Mouse (Mus musculus) CH12.LX (cell line): ENCODE results near the gene Ncl. TPM values are rescaled to one million over a fixed set of nuclear protein-coding genes. Genes with fewer than 3 reads are reported as not detected.

ENCODE experiments used
- DNase-seq: peaks from one replicate; pipeline ENCODE4 v3.0.0-alpha.2; 2013; ENCODE audit errors: extremely low read depth
- H3K27ac ChIP-seq: 2 replicates; pipeline ENCODE4 v1.5.1; 2012; ENCODE audit warnings: low read depth, mild to moderate bottlenecking, control low read depth, moderate library complexity; ENCODE audit not compliant: insufficient read depth
- H3K27me3 ChIP-seq: replicated peaks from 2 replicates; pipeline ENCODE3; 2012; ENCODE audit warnings: inconsistent platforms
- H3K36me3 ChIP-seq, 2 experiments: replicated peaks in 1 of 2; 2 replicates each; pipeline versions ENCODE3 to v1.6.1; 2012; ENCODE audit warnings: inconsistent platforms in 1 of 2, low read length in 1 of 2, mild to moderate bottlenecking in 1 of 2, mixed read lengths in 1 of 2, moderate library complexity in 1 of 2; ENCODE audit not compliant: control insufficient read depth in 1 of 2, insufficient read depth in 1 of 2
- H3K4me1 ChIP-seq, 2 experiments: 2 replicates each; pipeline ENCODE4 v1.6.1; 2012; ENCODE audit warnings: inconsistent platforms in 1 of 2, moderate library complexity in 1 of 2; ENCODE audit not compliant: insufficient read depth in 2 of 2, control insufficient read depth in 1 of 2
- H3K4me2 ChIP-seq: 2 replicates; pipeline ENCODE4 v1.6.1; 2012; ENCODE audit warnings: low read depth, mild to moderate bottlenecking, control low read depth; ENCODE audit not compliant: poor library complexity, insufficient read depth, severe bottlenecking
- H3K4me3 ChIP-seq, 3 experiments: fragments of 150-350 bp in 1 of 3; sonication (generic) in 1 of 3; replicated peaks in 1 of 3; 2 replicates each; pipeline versions ENCODE3 to v1.5.1; 2011 to 2012; ENCODE audit warnings: low read depth in 2 of 3, low read length in 2 of 3, mild to moderate bottlenecking in 2 of 3, moderate library complexity in 2 of 3, control low read depth in 1 of 3, improper control_type of control experiment in 1 of 3, inconsistent platforms in 1 of 3, mixed read lengths in 1 of 3; ENCODE audit not compliant: poor library complexity in 1 of 3
- H3K79me2 ChIP-seq: replicated peaks from 2 replicates; pipeline ENCODE4 v1.6.1; 2012; ENCODE audit warnings: mild to moderate bottlenecking, moderate library complexity; ENCODE audit not compliant: control insufficient read depth, poor library complexity, insufficient read depth, severe bottlenecking; ENCODE audit errors: extremely low read depth
- H3K9ac ChIP-seq: 2 replicates; pipeline ENCODE4 v1.6.1; 2012; ENCODE audit warnings: low read depth, mild to moderate bottlenecking, control low read depth, moderate library complexity; ENCODE audit not compliant: insufficient read depth
- H3K9me3 ChIP-seq: replicated peaks from 2 replicates; pipeline ENCODE3; 2012; ENCODE audit warnings: low read length, inconsistent platforms, mixed read lengths
- CHD2 ChIP-seq: IDR thresholded peaks from 2 replicates; pipeline ENCODE4 v1.6.1; 2011; ENCODE audit warnings: low read length, improper control_type of control experiment
- CTCF ChIP-seq, 2 experiments: IDR thresholded peaks in 1 of 2; conservative IDR thresholded peaks in 1 of 2; 2 replicates each; pipeline ENCODE4 v1.5.1; 2011 to 2012; ENCODE audit warnings: low read depth in 2 of 2, low read length in 2 of 2, improper control_type of control experiment in 1 of 2, inconsistent platforms in 1 of 2, mild to moderate bottlenecking in 1 of 2, moderate library complexity in 1 of 2
- EP300 ChIP-seq: IDR thresholded peaks from 2 replicates; pipeline ENCODE4 v1.6.1; 2011; ENCODE audit warnings: low read length, improper control_type of control experiment
- HCFC1 ChIP-seq: IDR thresholded peaks from 2 replicates; pipeline ENCODE4 v1.6.1; 2012; ENCODE audit warnings: low read depth, mild to moderate bottlenecking, inconsistent platforms, low read length, improper control_type of control experiment
- JUN ChIP-seq: IDR thresholded peaks from 2 replicates; pipeline ENCODE4 v1.6.1; 2011; ENCODE audit warnings: low read depth, mild to moderate bottlenecking, low read length, improper control_type of control experiment, moderate library complexity; ENCODE audit not compliant: insufficient read depth
- MAZ ChIP-seq: IDR thresholded peaks from 2 replicates; pipeline ENCODE4 v1.6.1; 2012; ENCODE audit warnings: low read depth, mild to moderate bottlenecking, inconsistent platforms, low read length, improper control_type of control experiment, moderate library complexity
- MYC ChIP-seq: IDR thresholded peaks from 2 replicates; pipeline ENCODE4 v1.6.1; 2011; ENCODE audit warnings: low read depth, mild to moderate bottlenecking, improper control_type of control experiment, low read length
- NELFE ChIP-seq: IDR thresholded peaks from 2 replicates; pipeline ENCODE4 v1.6.1; 2011; ENCODE audit warnings: low read depth, low read length, improper control_type of control experiment
- NRF1 ChIP-seq: IDR thresholded peaks from 2 replicates; pipeline ENCODE4 v1.6.1; 2014; ENCODE audit warnings: low read depth, mild to moderate bottlenecking, inconsistent platforms, low read length, improper control_type of control experiment, moderate library complexity
- RCOR1 ChIP-seq: conservative IDR thresholded peaks from 2 replicates; pipeline ENCODE4 v1.6.1; 2012; ENCODE audit warnings: low read depth, mild to moderate bottlenecking, inconsistent platforms, low read length, improper control_type of control experiment
- TCF12 ChIP-seq: IDR thresholded peaks from 2 replicates; pipeline ENCODE4 v1.6.1; 2014; ENCODE audit warnings: low read depth, mild to moderate bottlenecking, inconsistent platforms, low read length, improper control_type of control experiment
- USF1 ChIP-seq: IDR thresholded peaks from 2 replicates; pipeline ENCODE4 v1.6.1; 2014; ENCODE audit warnings: low read depth, mild to moderate bottlenecking, inconsistent platforms, low read length, improper control_type of control experiment
- ZC3H11A ChIP-seq: IDR thresholded peaks from 2 replicates; pipeline ENCODE4 v1.6.1; 2012; ENCODE audit warnings: low read depth, mild to moderate bottlenecking, inconsistent platforms, low read length, improper control_type of control experiment
- ZMIZ1 ChIP-seq: IDR thresholded peaks from 2 replicates; pipeline ENCODE4 v1.6.1; 2012; ENCODE audit warnings: low read depth, mild to moderate bottlenecking, inconsistent platforms, low read length, improper control_type of control experiment
- ZNF384 ChIP-seq: IDR thresholded peaks from 2 replicates; pipeline ENCODE4 v1.6.1; 2012; ENCODE audit warnings: low read depth, low read length, improper control_type of control experiment, inconsistent platforms
- dilution Hi-C: fragments of 300-500 bp; cut with MboI; formaldehyde crosslinking; loops from 2 replicates; pipeline ENCODE4 v1.14.3; 2020; ENCODE audit warnings: low sequenced_read_pairs; ENCODE audit not compliant: extremely low pct_unique_long_range_greater_than_20kb, extremely low pct_ligation_motif_present
- in situ Hi-C: fragments of 300-500 bp; cut with MboI; formaldehyde crosslinking; loops from 3 replicates; pipeline ENCODE4 v1.14.3; 2019; ENCODE audit warnings: low sequenced_read_pairs, low pct_ligation_motif_present, low pct_unique_long_range_greater_than_20kb, mixed read lengths
- polyA plus RNA-seq: library from polyadenylated mRNA; unstranded; fragments of >175 nt; gene quantifications from 2 replicates; pipeline ENCODE4 v1.2.1, GENCODE M21; 2012; ENCODE audit warnings: low read depth; ENCODE audit not compliant: insufficient read length
- total RNA-seq, 2 experiments: library from RNA; depleted of rRNA; stranded (reverse); fragments of 300-350 nt in 1 of 2; fragments of >200 nt in 1 of 2; gene quantifications; 2 replicates each; pipeline ENCODE4 v1.2.3; 2012 to 2014

The Ncl gene
- total and polyA plus RNA-seq, 3 experiments = 184 to 2,617 (median 359) TPM

DNA sequence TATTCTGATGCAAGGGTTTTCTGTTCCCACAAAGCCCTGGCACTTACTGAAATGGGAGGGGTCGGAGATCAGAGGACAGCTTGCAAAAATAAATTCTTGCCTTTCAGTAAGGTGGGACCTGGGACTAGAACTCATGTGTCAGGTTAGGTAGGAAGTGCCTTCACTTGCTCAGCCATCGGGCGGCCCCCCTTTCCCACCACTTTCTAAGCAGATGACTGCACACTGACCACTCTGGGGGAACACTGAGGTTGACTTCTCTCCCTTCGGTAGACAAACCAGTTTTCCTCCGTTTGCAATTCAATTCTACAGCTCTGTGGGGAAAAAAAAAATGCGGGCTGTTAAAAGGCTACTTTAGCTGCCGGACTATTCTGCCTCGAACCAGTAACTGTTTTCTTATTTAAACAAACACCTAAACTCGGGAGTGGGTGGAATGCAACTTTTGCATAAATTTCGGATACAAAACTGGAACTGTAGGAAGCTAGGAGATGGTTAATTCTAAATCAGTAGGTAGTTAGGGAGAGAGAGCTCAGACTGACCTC, 47.7 kb downstream of the Ncl start:
- Histone ChIP-seq H3K4me2 (no peak overlapping the region), H3K79me2 (no peaks in the 10 kb centered on the region), H3K9ac (no peak overlapping the region), H3K9me3 (no peaks in the 10 kb centered on the region), H3K27ac (no peak overlapping the region), H3K36me3 (no peaks in the 10 kb centered on the region), H3K4me1 (no peaks in the 10 kb centered on the region), H3K4me3 (no peak overlapping the region), H3K27me3 (no peaks in the 10 kb centered on the region)
- dilution Hi-C loops = no loop called here
- no peak for DNase-seq
- TF ChIP-seq ZNF384 = no peak
- no peak for TF ChIP-seq TCF12
- no peak for TF ChIP-seq MYC
- TF ChIP-seq CHD2 = no peak
- TF ChIP-seq USF1 = no peak
- TF ChIP-seq NRF1 = no peak
- no peak for TF ChIP-seq CTCF (conservative IDR thresholded peaks at IDR 0.05 in 1 of 2, IDR thresholded peaks at IDR 0.05 in 1 of 2; ENCODE audit: low read depth in 2 of 2, low read length in 2 of 2)
- TF ChIP-seq ZC3H11A = no peak
- in situ Hi-C loops = loop anchor here (5.0 kb wide), 1 partner anchor 134 kb away; no protein-coding TSS in a partner anchor

DNA sequence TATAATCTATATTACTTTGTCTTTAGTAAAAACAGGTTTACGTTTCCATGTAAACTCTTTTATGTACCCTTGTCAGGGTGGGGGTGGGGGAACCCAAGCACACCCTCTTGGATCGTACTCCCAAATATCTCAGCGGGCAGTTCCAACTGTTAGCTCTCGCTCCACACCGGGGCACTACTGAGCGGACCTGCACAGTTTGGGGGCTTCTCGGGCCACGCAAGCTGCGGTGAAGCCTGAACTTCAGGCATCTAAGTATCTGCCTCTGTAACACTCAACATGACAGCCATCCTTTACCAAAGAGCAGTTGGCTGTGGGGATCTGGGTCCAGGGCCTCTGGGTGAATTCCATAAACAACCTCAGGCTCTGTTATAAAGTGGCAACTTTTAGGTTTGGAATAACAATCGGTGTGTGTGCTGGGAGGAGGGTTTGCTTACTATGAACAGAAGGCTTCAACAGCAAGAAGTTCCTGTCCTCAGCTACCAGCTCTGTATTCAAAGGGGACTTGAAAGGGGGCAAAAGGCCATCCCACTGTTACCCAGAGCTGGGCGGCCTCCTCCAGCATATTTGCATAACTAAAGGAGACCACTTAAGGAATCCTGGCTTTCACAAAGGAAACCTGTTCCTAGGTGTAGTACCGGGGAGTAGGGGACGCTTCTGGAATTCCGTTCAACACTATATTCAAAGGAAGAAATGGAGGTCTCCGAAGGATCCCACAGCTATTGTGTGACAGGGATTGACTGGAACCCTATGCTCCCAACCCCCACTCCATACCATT, 48.5 kb downstream of the Ncl start:
- Histone ChIP-seq H3K9ac (no peak overlapping the region), H3K4me3 (no peak overlapping the region), H3K27ac (no peak overlapping the region), H3K4me1 (no peaks in the 10 kb centered on the region), H3K27me3 (no peaks in the 10 kb centered on the region), H3K79me2 (no peaks in the 10 kb centered on the region), H3K9me3 (no peaks in the 10 kb centered on the region), H3K36me3 (no peaks in the 10 kb centered on the region), H3K4me2 (no peak overlapping the region)
- no peak for TF ChIP-seq RCOR1
- TF ChIP-seq HCFC1 = no peak
- no peak for TF ChIP-seq MAZ
- in situ Hi-C loops (loop anchor here (5.0 kb wide), 1 partner anchor 133 kb away; no protein-coding TSS in a partner anchor), dilution Hi-C loops (no loop called here)
- no peak for DNase-seq

DNA sequence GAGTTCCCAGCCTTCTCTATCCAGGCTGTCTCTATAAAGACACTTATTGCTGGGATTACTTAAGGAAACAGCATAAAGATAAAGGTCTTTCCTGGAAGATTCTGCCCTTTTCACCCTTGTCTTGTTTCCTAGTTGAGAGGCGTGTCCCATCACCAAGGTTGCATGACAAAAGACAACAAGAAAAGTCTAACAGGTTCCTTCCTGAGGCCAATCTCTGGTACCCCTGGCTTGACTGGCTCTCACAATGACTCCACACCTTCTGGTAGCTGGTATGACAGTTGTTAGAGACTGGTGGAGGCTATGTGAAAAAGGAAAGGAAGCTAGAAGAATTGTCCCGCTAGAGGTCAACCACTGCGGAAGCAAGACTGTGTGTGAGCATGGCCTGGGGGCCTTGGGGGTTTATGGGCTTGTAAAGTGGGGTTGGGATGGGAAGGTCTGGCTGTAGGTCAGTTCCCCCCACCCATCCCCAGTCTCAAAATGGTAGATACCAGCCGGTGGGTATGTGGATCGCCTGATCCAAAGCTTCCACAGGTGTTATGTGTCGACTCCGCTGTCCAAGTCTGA, 49.8 kb downstream of the Ncl start:
- no peaks in the 10 kb centered on the region for H3K36me3 ChIP-seq
- no peak overlapping the region for H3K4me2 ChIP-seq
- no peak overlapping the region for H3K4me3 ChIP-seq
- H3K4me1 ChIP-seq = no peaks in the 10 kb centered on the region
- H3K9me3 ChIP-seq = no peaks in the 10 kb centered on the region
- TF ChIP-seq NRF1 (no peak), NELFE (no peak), JUN (no peak), EP300 (no peak), ZMIZ1 (no peak)
- no peaks in the 10 kb centered on the region for H3K79me2 ChIP-seq
- no peak overlapping the region for H3K27ac ChIP-seq
- no peak overlapping the region for H3K9ac ChIP-seq
- in situ Hi-C loops (no loop called here), dilution Hi-C loops (no loop called here)
- no peak for DNase-seq
- H3K27me3 ChIP-seq = no peaks in the 10 kb centered on the region
